Mouse (Mus musculus): Measurements from ENCODE around the gene Sort1. TPM values are rescaled to one million over a fixed set of nuclear protein-coding genes. Genes with fewer than 3 reads are reported as not detected.

The Sort1 gene
- total RNA-seq, 2 experiments from 2014 or later = 360 to 361 TPM

DNA sequence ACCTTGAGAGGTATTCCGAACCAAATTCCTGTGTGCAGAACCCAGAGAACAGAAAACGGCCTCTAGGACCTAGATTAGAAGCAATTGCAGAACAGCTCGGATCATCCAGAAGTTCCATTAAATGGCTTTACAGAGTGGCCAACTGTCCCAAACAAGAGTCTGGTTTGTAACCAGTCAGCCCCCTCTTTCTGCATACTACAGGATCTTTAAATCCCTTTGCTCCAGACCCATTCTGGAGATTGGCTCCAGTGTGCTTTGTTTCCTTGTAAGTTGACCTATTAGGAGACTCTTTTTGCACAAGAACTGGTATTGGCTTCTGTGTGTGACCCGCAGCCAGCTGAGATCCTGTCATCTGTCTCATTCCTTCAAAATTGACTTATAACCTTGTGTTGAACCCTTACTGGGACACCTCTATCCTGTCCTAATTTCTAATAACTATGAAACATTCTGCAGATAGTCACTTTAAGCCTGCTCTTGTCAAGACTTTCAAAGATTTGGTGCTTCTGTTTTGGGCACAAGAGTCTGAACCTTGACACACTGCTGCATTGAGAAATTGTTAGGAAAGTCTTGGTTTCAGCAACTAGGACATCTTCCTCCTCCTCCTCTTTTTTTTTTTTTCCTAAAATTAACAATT is 1.3 kb downstream of the Sort1 start:
- Histone ChIP-seq H3K27ac (peak overlapping the region; percentile 92), H3K4me3 (peak overlapping the region; percentile 71)
- no peak for DNase-seq (ENCODE audit: low spot score in 2 of 2)
- no peak for TF ChIP-seq CTCF (conservative IDR thresholded peaks at IDR 0.05)

DNA sequence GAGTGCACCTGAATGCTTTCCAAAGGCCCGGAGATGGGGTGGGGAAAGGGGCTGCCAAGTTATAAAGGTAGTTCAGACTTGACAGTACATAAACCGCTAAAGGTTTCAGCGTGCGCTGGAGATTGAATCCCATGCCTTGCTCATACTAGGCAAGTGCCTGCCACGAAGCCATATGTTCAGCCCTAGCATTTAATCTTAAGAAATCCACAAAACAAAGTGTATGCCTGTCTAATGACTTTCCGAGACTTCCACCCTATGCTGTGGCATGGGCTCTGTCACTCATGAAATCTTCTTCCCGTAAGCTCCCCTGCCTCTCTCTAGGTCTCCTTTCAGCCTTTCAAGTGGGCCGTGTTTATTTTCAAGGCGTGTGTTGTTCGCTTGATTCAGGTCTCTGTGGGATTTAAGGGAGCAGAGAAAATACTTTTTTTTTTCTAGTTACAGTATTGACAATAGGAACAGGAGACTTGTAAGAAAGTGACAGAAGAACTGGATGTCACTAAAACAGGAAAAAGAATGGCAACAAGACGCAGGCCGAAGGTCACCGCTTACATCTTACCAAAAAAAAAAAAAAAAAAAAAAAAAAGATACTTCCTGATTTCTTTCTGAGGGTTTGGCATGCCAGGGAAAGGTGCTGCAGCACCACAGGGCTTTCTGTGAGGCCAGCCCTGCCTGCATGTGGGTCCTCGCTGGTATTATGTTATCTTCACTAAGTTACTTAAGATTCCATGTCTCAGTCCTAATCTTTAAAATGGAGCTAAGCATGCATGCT is 3.0 kb downstream of the Sort1 start:
- Histone ChIP-seq H3K4me3 (peak overlapping the region; percentile 71), H3K27ac (peak overlapping the region; percentile 92)
- DNase-seq (ENCODE audit: low spot score in 2 of 2) = no peak
- no peak for TF ChIP-seq CTCF (conservative IDR thresholded peaks at IDR 0.05)

DNA sequence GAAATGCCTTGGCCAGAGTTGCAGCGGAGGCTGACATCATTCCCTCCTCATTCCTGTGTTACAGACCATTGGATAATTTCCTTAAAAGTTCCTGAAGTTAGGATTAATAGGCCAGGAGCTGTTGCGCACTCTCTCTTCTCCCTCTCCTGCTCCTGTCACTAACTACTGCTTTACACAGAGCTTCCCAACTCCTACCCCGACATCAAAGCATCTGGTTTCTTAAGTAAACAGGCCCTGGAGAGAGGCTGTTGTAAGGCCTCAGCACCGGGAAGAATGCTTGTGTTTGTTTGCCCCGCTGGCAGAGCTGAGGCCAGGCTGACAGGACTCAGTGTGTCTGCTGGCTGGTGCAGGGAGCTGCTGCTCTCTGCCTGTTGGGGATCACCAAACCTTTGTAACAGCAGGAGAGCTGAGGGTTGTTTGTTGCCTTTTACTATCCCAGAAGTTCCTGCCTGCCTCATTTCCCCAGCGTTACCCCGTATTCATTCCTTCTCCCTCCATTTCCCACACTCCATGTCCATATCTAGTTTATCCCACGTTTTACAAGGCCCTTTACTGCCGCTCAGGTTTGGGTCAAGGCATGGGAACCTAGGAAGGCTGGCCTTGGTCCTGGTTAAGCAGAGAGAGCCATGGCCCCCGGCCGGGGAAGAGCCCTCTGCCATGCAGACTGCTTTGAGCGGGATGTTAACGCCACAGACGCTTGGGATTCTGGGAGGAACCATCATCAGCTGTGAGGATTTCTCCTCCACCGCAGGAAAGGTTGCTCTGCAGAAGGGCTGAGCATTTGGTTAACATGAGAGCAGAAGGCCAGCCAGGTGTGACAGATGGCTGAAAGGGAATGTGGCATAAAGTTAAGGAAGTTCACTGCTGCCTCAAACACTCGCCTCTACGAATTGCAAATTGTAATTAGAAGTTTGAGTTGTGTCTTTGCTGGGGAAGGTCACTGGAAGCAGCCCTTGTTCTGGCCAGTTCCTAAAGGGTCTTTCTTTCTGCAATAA is 4.2 kb downstream of the Sort1 start:
- TF ChIP-seq CTCF (conservative IDR thresholded peaks at IDR 0.05) = no peak
- DNase-seq (ENCODE audit: low spot score in 2 of 2) = peak in 1 of 2 experiments; percentile 65
- H3K27ac ChIP-seq = peak overlapping the region; percentile 92
- peak overlapping the region; percentile 71 for H3K4me3 ChIP-seq

- no peak overlapping the region for H3K4me3 ChIP-seq
- no peak for TF ChIP-seq CTCF (conservative IDR thresholded peaks at IDR 0.05)
- DNase-seq (ENCODE audit: low spot score in 2 of 2) = no peak
- peak overlapping the region; percentile 92 for H3K27ac ChIP-seq
Measured at GRCm38 (mm10) chr3:108289311-108290130, 5.6 kb downstream of the Sort1 start.

GRCm38 (mm10) chr3:108291036-108291799 is 7.3 kb downstream of the Sort1 start:
- H3K27ac ChIP-seq = peak overlapping the region; percentile 73
- DNase-seq (ENCODE audit: low spot score in 2 of 2) = no peak
- no peak overlapping the region for H3K4me3 ChIP-seq
- TF ChIP-seq CTCF (conservative IDR thresholded peaks at IDR 0.05) = no peak

DNA sequence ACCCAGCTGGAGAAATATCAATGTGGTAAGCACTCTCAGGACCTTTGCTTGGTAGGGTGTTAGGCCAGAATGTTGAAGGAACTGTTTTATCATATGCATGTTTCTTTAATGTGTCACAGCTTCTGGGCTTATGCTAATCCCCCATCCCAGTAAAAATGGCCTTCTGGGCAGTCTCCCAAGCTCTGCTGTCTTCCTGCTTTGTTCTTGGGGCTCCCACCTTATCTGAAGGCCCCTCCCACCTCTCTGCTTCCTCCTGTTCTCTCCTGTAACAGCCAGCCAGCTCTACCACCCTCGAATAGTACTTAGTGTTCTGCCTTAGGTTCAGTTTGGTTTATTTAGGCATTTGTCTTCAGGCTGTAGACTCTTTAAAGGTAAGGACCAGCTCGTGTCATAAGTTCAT is 10.5 kb downstream of the Sort1 start:
- no peak for TF ChIP-seq CTCF (conservative IDR thresholded peaks at IDR 0.05)
- Histone ChIP-seq H3K27ac (peak overlapping the region; percentile 93), H3K4me3 (no peak overlapping the region)
- no peak for DNase-seq (ENCODE audit: low spot score in 2 of 2)

- Histone ChIP-seq H3K4me3 (peak overlapping the region; percentile 34), H3K27ac (peak overlapping the region; percentile 93)
- peak; percentile 56 to 76 for DNase-seq (ENCODE audit: low spot score in 2 of 2)
- TF ChIP-seq CTCF (conservative IDR thresholded peaks at IDR 0.05) = no peak
Measured at GRCm38 (mm10) chr3:108295379-108296219, 11.7 kb downstream of the Sort1 start.

GRCm38 (mm10) chr3:108296220-108297049 is 12.6 kb downstream of the Sort1 start:
- Histone ChIP-seq H3K27ac (peak overlapping the region; percentile 93), H3K4me3 (peak overlapping the region; percentile 34)
- no peak for TF ChIP-seq CTCF (conservative IDR thresholded peaks at IDR 0.05)
- peak in 1 of 2 experiments; percentile 59 for DNase-seq (ENCODE audit: low spot score in 2 of 2)

GRCm38 (mm10) chr3:108297050-108297419 is 13.2 kb downstream of the Sort1 start:
- TF ChIP-seq CTCF (conservative IDR thresholded peaks at IDR 0.05) = no peak
- no peak for DNase-seq (ENCODE audit: low spot score in 2 of 2)
- H3K4me3 ChIP-seq = peak overlapping the region; percentile 34; the same call in 1 of the 2 replicates
- H3K27ac ChIP-seq = peak overlapping the region; percentile 93
